Mouse (Mus musculus): ENCODE data around the gene Kcmf1.
"Not testable (repeated sequence)": the region's sequence is repeated elsewhere in the genome, so short reads cannot be mapped to it uniquely, and the experiment has no call there.

Kcmf1 gene

GRCm38 (mm10) chr6:72840867-72841780 is 58.7 kb downstream of the Kcmf1 start:
- DNase-seq (ENCODE audit: low spot score), result no peak

- no peak for DNase-seq (ENCODE audit: low spot score)
Observed at GRCm38 (mm10) chr6:72837756-72838155, 62.0 kb downstream of the Kcmf1 start.

GRCm38 (mm10) chr6:72834518-72834917 is 65.3 kb downstream of the Kcmf1 start:
- no peak for DNase-seq (ENCODE audit: low spot score)

GRCm38 (mm10) chr6:72831858-72832257 is 67.9 kb downstream of the Kcmf1 start:
- DNase-seq (ENCODE audit: low spot score), result no peak

- DNase-seq (ENCODE audit: low spot score), result peak; percentile 27
Observed at GRCm38 (mm10) chr6:72831276-72831675, 68.5 kb downstream of the Kcmf1 start.

- peak; percentile 19 for DNase-seq (ENCODE audit: low spot score)
Observed at GRCm38 (mm10) chr6:72828857-72829256, 70.9 kb downstream of the Kcmf1 start.

- not testable (repeated sequence) for DNase-seq (ENCODE audit: low spot score)
Observed at GRCm38 (mm10) chr6:72828037-72828436, 71.7 kb downstream of the Kcmf1 start.

GRCm38 (mm10) chr6:72825762-72826161 is 74.0 kb downstream of the Kcmf1 start:
- DNase-seq (ENCODE audit: low spot score), result no peak

- DNase-seq (ENCODE audit: low spot score), result peak; percentile 16
Observed at GRCm38 (mm10) chr6:72824971-72825737, 74.6 kb downstream of the Kcmf1 start.

GRCm38 (mm10) chr6:72813456-72813855 is 86.3 kb downstream of the Kcmf1 start:
- no peak for DNase-seq (ENCODE audit: low spot score)

GRCm38 (mm10) chr6:72810248-72810647 is 89.5 kb downstream of the Kcmf1 start:
- no peak for DNase-seq (ENCODE audit: low spot score)

- DNase-seq (ENCODE audit: low spot score), result no peak
Observed at GRCm38 (mm10) chr6:72809522-72810149, 90.1 kb downstream of the Kcmf1 start.

GRCm38 (mm10) chr6:72808342-72808741 is 91.4 kb downstream of the Kcmf1 start:
- DNase-seq (ENCODE audit: low spot score), result no peak

- DNase-seq (ENCODE audit: low spot score), result no peak
Observed at GRCm38 (mm10) chr6:72803669-72804068, 96.1 kb downstream of the Kcmf1 start.

GRCm38 (mm10) chr6:72802119-72802518 is 97.7 kb downstream of the Kcmf1 start:
- DNase-seq (ENCODE audit: low spot score), result no peak

- DNase-seq (ENCODE audit: low spot score), result no peak
Observed at GRCm38 (mm10) chr6:72800641-72801040, 99.1 kb downstream of the Kcmf1 start.

- DNase-seq (ENCODE audit: low spot score), result no peak
Observed at GRCm38 (mm10) chr6:72797763-72798162, 102.0 kb downstream of the Kcmf1 start.

- DNase-seq (ENCODE audit: low spot score), result peak; percentile 48
Observed at GRCm38 (mm10) chr6:72795444-72795843, 104.3 kb downstream of the Kcmf1 start.

GRCm38 (mm10) chr6:72794870-72795269 is 104.9 kb downstream of the Kcmf1 start:
- peak; percentile 65 for DNase-seq (ENCODE audit: low spot score)

GRCm38 (mm10) chr6:72792641-72793040 is 107.1 kb downstream of the Kcmf1 start:
- DNase-seq (ENCODE audit: low spot score), result no peak

Measured in testis, postnatal 14 days (tissue).